Mouse (Mus musculus) spleen, adult 2 months (tissue): ENCODE data around the gene Mfn2.

Source experiments
- CTCF ChIP-seq: fragments of 200-500 bp; IDR thresholded peaks from 2 replicates; pipeline ENCODE4 v1.5.1; 2011; ENCODE audit warnings: mild to moderate bottlenecking, inconsistent platforms; ENCODE audit not compliant: insufficient read depth, insufficient read length, insufficient replicate concordance; ENCODE audit errors: extremely low read depth
- POLR2A ChIP-seq: fragments of 200-500 bp; IDR thresholded peaks from 2 replicates; pipeline ENCODE4 v1.6.1; 2011; ENCODE audit warnings: low read depth, low read length, inconsistent platforms

DNA sequence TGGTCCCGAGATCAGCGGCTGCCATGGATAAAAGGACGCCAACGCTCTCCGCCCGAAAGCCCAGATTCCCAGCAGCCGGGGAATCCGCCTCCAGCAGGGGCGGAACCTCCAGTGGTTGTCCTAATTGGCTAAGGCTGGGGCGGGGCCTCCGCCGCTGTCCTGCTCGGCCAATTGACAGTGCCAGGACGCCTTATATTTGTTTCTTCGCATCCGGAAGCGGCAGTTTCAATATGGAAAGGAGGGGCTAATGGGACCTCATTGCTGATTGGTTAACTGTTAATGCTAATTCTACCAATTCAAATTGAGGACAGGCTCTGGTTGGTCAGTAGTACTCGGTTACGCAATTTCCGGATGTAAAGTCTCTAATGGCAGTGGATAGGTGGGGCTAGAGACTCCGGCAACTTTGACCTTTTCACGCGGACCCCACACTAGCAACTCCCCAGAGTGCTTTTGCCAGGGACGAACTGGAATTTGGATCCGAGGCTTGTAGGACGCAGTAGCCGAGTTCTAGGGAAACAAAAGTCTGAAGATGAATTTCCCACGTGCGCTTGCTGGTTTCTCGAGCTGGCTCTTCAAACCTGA is 36.0 kb downstream of the Mfn2 start, which contains the start of the genes Miip and Fv1:
- peak; percentile 32 for TF ChIP-seq POLR2A
- no peak for TF ChIP-seq CTCF
